Mouse (Mus musculus) limb, embryonic 13.5 days (tissue): Measurements from ENCODE around the gene Scn5a. TPM values are rescaled to one million over a fixed set of nuclear protein-coding genes. Genes with fewer than 3 reads are reported as not detected.

Experiments
- ATAC-seq: fragments of 200-750 bp; cut with Nextera tagmentation; 2 replicates; pipeline ENCODE4 v1.8.0; 2017; ENCODE audit warnings: low read depth, moderate number of reproducible peaks, moderate TSS enrichment; ENCODE audit not compliant: low FRiP score
- H3K27ac ChIP-seq: fragments of 300-500 bp; sonication (generic); 2 replicates; pipeline ENCODE4 v1.5.1; 2015; ENCODE audit warnings: inconsistent platforms, mild to moderate bottlenecking, moderate library complexity
- H3K27me3 ChIP-seq: fragments of 300-500 bp; sonication (generic); 2 replicates; pipeline ENCODE4 v1.6.1; 2015; ENCODE audit warnings: mild to moderate bottlenecking, inconsistent platforms
- H3K36me3 ChIP-seq: fragments of 300-500 bp; sonication (generic); 2 replicates; pipeline ENCODE4 v1.6.1; 2015; ENCODE audit warnings: inconsistent platforms, mild to moderate bottlenecking, moderate library complexity
- H3K4me1 ChIP-seq: fragments of 300-500 bp; sonication (generic); 2 replicates; pipeline ENCODE4 v1.6.1; 2015; ENCODE audit warnings: inconsistent platforms
- H3K4me2 ChIP-seq: fragments of 300-500 bp; sonication (generic); replicated peaks from 2 replicates; pipeline ENCODE4 v1.6.1; 2015; ENCODE audit warnings: inconsistent platforms, mild to moderate bottlenecking, moderate library complexity
- H3K4me3 ChIP-seq: fragments of 300-500 bp; sonication (generic); 2 replicates; pipeline ENCODE4 v1.5.1; 2015; ENCODE audit warnings: moderate library complexity, mild to moderate bottlenecking, inconsistent platforms
- H3K9ac ChIP-seq: fragments of 300-500 bp; sonication (generic); 2 replicates; pipeline ENCODE4 v1.6.1; 2015; ENCODE audit warnings: mild to moderate bottlenecking, inconsistent platforms
- H3K9me3 ChIP-seq: fragments of 300-500 bp; sonication (generic); 2 replicates; pipeline ENCODE4 v1.6.1; 2016; ENCODE audit warnings: inconsistent platforms
- WGBS: fragments of 180-500 bp; shearing (Covaris S2); methylation state at CpG from one replicate; pipeline ENCODE4 v1.1.7; 2015; 5-methylcytosine and 5-hydroxymethylcytosine counted together
- polyA plus RNA-seq: library from polyadenylated mRNA; unstranded; fragments of >200 nt; fragmentation: Nextera tagmentation; extraction: Ambion mirVana; gene quantifications from 2 replicates; pipeline ENCODE4 v1.2.1, GENCODE M21; 2015

Gene Scn5a
- polyA plus RNA-seq, 1 experiment from 2014 or later, result 0.05 TPM

DNA sequence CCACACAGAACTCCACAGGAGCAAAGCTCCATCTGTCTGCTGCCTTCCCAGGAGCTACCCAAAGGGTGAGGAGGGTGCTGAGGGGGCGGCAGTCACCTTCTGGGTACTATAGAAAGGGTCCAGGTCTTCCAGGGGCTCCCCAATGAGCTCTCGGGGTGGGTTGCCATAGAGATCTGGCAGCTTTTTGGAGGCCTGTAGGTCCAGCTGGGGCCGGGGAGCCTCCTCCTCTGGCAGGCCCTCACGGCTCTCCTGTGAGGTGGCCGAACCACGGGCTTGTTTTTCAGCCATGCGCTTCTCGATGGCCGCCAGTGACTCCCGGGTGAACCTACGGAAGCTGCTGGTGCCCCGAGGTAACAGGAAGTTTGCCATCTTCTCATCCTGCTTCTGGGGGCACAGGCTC is 16.6 kb downstream of the Scn5a start:
- Histone ChIP-seq H3K4me1 (peaks cover 13% of the 10 kb centered on the region), H3K4me2 (no peak overlapping the region), H3K4me3 (no peak overlapping the region), H3K27me3 (peaks cover 30% of the 10 kb centered on the region), H3K36me3 (no peaks in the 10 kb centered on the region), H3K9ac (no peak overlapping the region), H3K9me3 (no peaks in the 10 kb centered on the region), H3K27ac (no peak overlapping the region)
- no peak for ATAC-seq
- 67% methylated on average over 12 of the region's 12 CpGs for WGBS

GRCm38 (mm10) chr9:119561746-119562145 is 17.1 kb downstream of the Scn5a start:
- Histone ChIP-seq H3K9me3 (no peaks in the 10 kb centered on the region), H3K4me3 (no peak overlapping the region), H3K27ac (no peak overlapping the region), H3K27me3 (peaks cover 25% of the 10 kb centered on the region), H3K4me1 (peaks cover 13% of the 10 kb centered on the region), H3K36me3 (no peaks in the 10 kb centered on the region), H3K9ac (no peak overlapping the region), H3K4me2 (no peak overlapping the region)
- WGBS, result 55% methylated on average over 8 of the region's 8 CpGs
- no peak for ATAC-seq

GRCm38 (mm10) chr9:119559537-119560276 is 19.1 kb downstream of the Scn5a start:
- H3K27ac ChIP-seq, result no peak overlapping the region
- no peak overlapping the region for H3K4me3 ChIP-seq
- WGBS, result 56% methylated on average over 16 of the region's 16 CpGs

DNA sequence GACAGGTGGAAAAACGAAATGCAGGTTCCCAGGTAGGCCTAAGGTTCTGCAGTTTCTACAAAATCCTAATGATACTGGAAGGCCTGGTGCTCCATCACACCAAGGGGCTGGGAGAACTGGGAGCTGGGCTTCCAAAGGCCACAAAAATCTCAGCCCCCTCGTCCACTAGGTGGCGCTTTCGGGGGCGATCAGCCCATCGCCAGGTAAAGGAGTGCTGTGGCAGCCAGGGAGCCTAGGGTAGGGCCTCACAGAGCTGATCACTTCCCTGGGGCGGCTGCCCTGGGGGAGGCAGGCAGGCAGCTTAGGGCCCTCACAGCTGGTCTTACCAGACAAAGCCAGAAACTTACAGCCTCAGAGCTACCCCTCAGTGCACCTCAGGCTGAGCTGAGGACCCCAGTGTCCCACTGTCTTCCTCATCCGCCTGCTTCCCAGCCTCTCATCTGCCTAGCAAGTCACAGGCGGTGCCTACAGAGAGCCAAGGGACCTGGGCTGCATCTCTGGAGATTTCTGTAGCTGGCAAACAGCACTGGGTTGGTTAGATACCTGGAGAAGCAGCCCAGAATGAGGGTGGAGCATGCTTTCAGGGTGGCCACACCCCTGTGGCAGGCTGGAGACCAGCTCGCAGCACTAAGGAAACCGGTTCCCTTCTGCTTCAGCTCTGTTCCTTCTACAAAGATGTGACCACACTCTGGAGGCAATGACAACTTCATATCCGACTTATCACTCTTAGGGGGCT is 20.5 kb downstream of the Scn5a start:
- Histone ChIP-seq H3K9ac (no peak overlapping the region), H3K4me2 (no peak overlapping the region), H3K9me3 (no peaks in the 10 kb centered on the region), H3K36me3 (no peaks in the 10 kb centered on the region), H3K27me3 (no peaks in the 10 kb centered on the region), H3K4me1 (peaks cover 8% of the 10 kb centered on the region), H3K4me3 (no peak overlapping the region), H3K27ac (no peak overlapping the region)
- 25% methylated on average over 12 of the region's 12 CpGs for WGBS
- ATAC-seq, result no peak

More at GRCm38 (mm10) chr9:119559537-119560276, 19.1 kb downstream of the Scn5a start:
- peaks cover 8% of the 10 kb centered on the region for H3K4me1 ChIP-seq
- H3K27me3 ChIP-seq, result peaks cover 4% of the 10 kb centered on the region; the same call in 1 of the 2 replicates
- no peak for ATAC-seq
- no peaks in the 10 kb centered on the region for H3K36me3 ChIP-seq
- no peak overlapping the region for H3K9ac ChIP-seq
- no peak overlapping the region for H3K4me2 ChIP-seq
- no peaks in the 10 kb centered on the region for H3K9me3 ChIP-seq

DNA sequence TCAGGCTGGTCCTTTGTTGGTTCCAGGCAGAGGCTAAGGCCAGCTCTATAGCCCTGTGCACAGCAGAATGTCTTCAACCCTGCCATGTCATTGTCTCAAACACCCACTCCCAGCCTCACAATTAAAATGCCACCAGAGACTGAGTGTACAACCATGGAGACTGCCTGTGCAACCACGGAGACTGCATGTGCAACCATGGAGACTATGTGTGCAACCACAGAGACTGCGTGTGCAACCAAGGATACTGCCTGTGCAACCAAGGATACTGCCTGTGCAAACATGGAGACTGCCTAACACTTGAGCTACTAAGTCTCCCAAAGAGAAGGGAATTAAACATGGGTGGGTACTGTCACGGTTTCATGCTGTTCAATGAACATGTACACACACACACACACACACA is 22.8 kb downstream of the Scn5a start:
- no peak overlapping the region for H3K4me3 ChIP-seq
- H3K27me3 ChIP-seq, result no peaks in the 10 kb centered on the region
- 84% methylated on average over 3 of the region's 3 CpGs for WGBS
- no peak overlapping the region for H3K9ac ChIP-seq
- peaks cover 8% of the 10 kb centered on the region for H3K4me1 ChIP-seq
- H3K9me3 ChIP-seq, result no peaks in the 10 kb centered on the region
- H3K36me3 ChIP-seq, result no peaks in the 10 kb centered on the region
- no peak for ATAC-seq
- no peak overlapping the region for H3K4me2 ChIP-seq
- H3K27ac ChIP-seq, result no peak overlapping the region

DNA sequence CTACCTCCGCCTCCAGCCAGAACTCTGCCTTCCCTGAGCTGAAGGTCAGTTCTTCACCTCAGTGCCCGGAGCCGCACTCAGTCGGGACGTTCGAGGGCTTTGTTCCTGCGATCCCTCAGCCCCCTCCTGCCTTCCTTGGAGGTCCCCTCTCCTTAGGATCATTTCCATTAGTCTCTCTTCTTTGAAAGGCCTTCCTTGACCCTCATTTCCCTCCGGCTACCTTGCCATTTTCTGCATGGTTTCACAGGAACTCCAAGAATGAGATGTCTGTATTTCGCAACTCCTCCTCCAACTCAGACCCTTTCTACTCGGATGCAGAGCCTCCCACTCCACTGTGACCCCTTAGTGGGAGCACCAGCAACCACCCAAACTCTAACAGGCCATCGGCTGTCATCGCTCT is 31.3 kb downstream of the Scn5a start:
- H3K9ac ChIP-seq, result no peak overlapping the region
- no peaks in the 10 kb centered on the region for H3K4me1 ChIP-seq
- no peak for ATAC-seq
- H3K4me3 ChIP-seq, result no peak overlapping the region
- H3K27ac ChIP-seq, result no peak overlapping the region
- H3K9me3 ChIP-seq, result no peaks in the 10 kb centered on the region
- no peaks in the 10 kb centered on the region for H3K27me3 ChIP-seq
- H3K4me2 ChIP-seq, result no peak overlapping the region
- WGBS, result 78% methylated on average over 12 of the region's 12 CpGs
- H3K36me3 ChIP-seq, result no peaks in the 10 kb centered on the region

DNA sequence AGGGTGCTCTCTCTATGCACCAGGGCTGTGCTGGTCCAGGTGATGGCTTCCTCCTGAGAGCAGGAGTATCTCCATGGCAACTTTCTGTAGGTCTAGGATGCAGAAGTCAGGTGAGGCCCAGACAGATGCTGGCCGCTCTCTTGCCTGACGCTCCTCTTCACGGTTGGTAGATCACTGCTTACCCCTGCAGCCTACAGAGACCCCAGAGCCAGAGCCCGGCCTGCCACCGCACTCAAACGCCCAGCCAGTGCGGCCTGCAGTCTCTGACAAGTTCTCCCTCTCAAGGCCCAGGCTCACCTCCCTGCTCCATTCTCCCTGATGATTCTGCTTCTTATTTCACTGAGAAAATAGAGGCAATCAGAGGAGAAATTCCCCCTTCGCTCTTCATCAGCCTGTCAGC is 31.7 kb downstream of the Scn5a start:
- H3K4me3 ChIP-seq, result no peak overlapping the region
- H3K9me3 ChIP-seq, result no peaks in the 10 kb centered on the region
- no peak overlapping the region for H3K27ac ChIP-seq
- WGBS, result 87% methylated on average over 8 of the region's 8 CpGs
- no peak overlapping the region for H3K9ac ChIP-seq
- no peak for ATAC-seq
- no peak overlapping the region for H3K4me2 ChIP-seq
- H3K36me3 ChIP-seq, result no peaks in the 10 kb centered on the region
- H3K27me3 ChIP-seq, result no peaks in the 10 kb centered on the region
- H3K4me1 ChIP-seq, result no peaks in the 10 kb centered on the region

- Histone ChIP-seq H3K36me3 (no peaks in the 10 kb centered on the region), H3K4me3 (no peak overlapping the region), H3K9me3 (no peaks in the 10 kb centered on the region), H3K9ac (no peak overlapping the region), H3K27me3 (no peaks in the 10 kb centered on the region), H3K4me1 (0 out of 2 replicates have a peak, but pooled peaks cover 3% of the 10 kb centered on the region), H3K27ac (no peak overlapping the region), H3K4me2 (no peak overlapping the region)
- ATAC-seq, result no peak
- WGBS, result 85% methylated on average over 9 of the region's 9 CpGs
Measured at GRCm38 (mm10) chr9:119540726-119541125, 38.1 kb downstream of the Scn5a start.

DNA sequence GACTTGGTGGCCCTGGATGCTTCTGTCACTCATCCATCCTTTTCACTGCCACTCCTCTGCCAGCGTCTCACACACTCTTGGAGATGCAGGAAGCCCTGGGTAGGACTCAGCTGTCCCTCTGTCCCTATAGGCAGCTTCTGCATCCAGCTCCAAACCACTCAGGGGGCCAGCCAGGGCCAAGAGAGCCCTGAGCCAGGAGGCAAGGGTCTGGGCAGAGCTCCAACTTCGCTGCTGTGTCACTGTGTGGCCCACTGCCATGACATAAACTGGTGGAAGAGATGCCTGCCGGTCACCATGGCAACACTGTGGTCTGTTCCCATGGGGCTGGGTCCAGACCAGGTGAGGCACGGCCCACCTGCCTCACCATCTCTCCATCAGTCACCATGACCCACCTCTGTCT is 41.0 kb downstream of the Scn5a start:
- no peaks in the 10 kb centered on the region for H3K9me3 ChIP-seq
- no peaks in the 10 kb centered on the region for H3K36me3 ChIP-seq
- H3K4me3 ChIP-seq, result no peak overlapping the region
- no peak overlapping the region for H3K4me2 ChIP-seq
- 73% methylated on average over 4 of the region's 4 CpGs for WGBS
- H3K4me1 ChIP-seq, result 0 out of 2 replicates have a peak, but pooled peaks cover 3% of the 10 kb centered on the region
- no peak overlapping the region for H3K27ac ChIP-seq
- no peak for ATAC-seq
- H3K27me3 ChIP-seq, result no peaks in the 10 kb centered on the region
- no peak overlapping the region for H3K9ac ChIP-seq

DNA sequence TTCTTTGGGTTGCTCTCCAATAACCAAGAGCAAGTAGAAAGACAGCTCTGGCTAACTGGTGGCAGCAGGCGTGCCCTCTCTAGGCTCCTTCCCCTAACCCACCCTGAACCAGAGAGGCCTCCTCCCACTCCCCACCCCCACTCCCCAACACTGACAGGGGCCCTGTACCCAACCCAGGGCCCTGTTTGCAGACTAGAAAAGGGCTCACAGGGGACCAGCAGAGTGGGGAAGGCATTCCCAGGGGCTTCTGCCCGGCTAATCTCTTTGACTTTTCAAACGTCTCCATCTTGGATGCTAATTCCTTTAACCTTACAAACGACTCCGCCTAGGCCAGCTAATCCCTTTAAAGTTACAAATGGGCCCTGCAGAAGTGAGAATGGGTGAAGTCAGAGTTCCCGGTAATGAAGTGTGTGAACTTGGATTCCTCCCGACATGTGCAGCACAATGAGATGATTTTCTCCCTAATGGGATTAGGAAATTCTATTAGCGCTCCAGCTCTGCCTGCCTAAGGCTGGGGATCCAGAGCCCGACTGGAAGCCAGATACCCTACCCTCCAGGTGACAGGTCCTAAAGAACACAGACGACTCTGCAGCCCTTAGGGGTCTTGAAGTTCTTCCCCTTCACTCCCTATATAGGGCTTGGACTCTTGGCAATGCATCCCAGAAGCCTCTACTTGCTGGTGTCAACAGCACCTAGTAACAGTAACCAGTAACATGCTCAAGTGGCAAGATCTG is 47.0 kb downstream of the Scn5a start:
- no peak overlapping the region for H3K4me2 ChIP-seq
- 21% methylated on average over 10 of the region's 10 CpGs for WGBS

DNA sequence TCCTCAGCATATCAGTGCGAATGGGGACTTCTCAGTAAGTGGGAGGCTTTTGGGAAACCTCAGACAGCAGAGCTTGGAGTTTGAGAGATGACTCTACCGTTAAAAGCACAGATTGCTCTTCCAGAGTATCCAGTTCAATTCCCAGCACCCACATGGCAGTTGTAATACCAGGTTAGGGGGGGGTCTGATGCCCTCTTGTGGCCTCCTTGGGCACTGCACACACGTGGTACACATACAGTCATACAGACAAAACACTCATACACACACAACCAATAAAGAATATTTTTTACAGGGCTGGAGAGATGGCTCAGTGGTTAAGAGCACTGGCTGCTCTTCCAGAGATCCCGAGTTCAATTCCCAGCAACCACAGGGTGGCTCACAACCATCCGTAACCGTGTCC is 54.3 kb downstream of the Scn5a start:
- WGBS, result 91% methylated on average over 6 of the region's 6 CpGs
- Histone ChIP-seq H3K9ac (no peak overlapping the region), H3K27me3 (no peaks in the 10 kb centered on the region), H3K36me3 (no peaks in the 10 kb centered on the region), H3K27ac (no peak overlapping the region), H3K4me1 (no peaks in the 10 kb centered on the region), H3K4me2 (no peak overlapping the region), H3K4me3 (no peak overlapping the region), H3K9me3 (0 out of 2 replicates have a peak, but pooled peaks cover 6% of the 10 kb centered on the region)
- no peak for ATAC-seq

More for the DNA sequence above, 47.0 kb downstream of the Scn5a start:
- Histone ChIP-seq H3K36me3 (no peaks in the 10 kb centered on the region), H3K9me3 (no peaks in the 10 kb centered on the region), H3K27ac (no peak overlapping the region), H3K4me3 (no peak overlapping the region), H3K4me1 (no peaks in the 10 kb centered on the region), H3K9ac (no peak overlapping the region), H3K27me3 (peaks cover 13% of the 10 kb centered on the region)
- no peak for ATAC-seq

DNA sequence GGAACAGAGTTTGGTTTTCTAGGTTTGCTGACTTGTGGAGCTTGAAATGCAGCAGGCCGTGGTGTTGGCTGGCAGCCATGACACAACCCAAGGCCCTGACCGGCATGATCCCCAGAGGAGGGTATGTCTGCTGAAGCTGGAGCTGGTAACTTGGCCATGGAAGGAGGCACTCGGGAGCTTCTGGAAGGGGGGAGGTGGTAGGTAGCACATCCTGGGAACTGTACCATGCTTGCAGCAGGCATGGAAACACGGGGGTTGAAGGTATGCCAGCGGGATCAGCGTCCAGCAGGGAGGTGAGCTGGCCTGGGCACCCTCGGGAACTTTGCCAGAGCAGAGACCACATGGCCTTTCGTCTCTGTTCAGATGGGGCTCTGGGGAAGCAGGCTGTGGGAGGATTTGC is 55.5 kb downstream of the Scn5a start:
- no peak for ATAC-seq
- Histone ChIP-seq H3K4me3 (no peak overlapping the region), H3K4me2 (no peak overlapping the region), H3K27me3 (peaks cover 8% of the 10 kb centered on the region; the same call in 1 of the 2 replicates), H3K36me3 (no peaks in the 10 kb centered on the region), H3K9me3 (0 out of 2 replicates have a peak, but pooled peaks cover 6% of the 10 kb centered on the region), H3K9ac (no peak overlapping the region), H3K27ac (no peak overlapping the region), H3K4me1 (0 out of 2 replicates have a peak, but pooled peaks cover under 1% of the 10 kb centered on the region)
- 86% methylated on average over 8 of the region's 8 CpGs for WGBS
